Mouse (Mus musculus) stomach, embryonic 14.5 days (tissue): Measurements from ENCODE around the gene Dcaf17. TPM values are rescaled to one million over a fixed set of nuclear protein-coding genes. Genes with fewer than 3 reads are reported as not detected.

Experiments used
- ATAC-seq: fragments of 200-750 bp; cut with Nextera tagmentation; 2 replicates; pipeline ENCODE4 v1.8.0; 2017; ENCODE audit warnings: low read depth, moderate TSS enrichment; ENCODE audit not compliant: insufficient number of reproducible peaks, insufficient read depth, low FRiP score
- H3K27ac ChIP-seq: fragments of 300-500 bp; sonication (generic); 2 replicates; pipeline ENCODE4 v1.5.1; 2014; ENCODE audit warnings: mild to moderate bottlenecking, low read length, moderate library complexity, mixed read lengths
- H3K27me3 ChIP-seq: fragments of 300-500 bp; sonication (generic); 2 replicates; pipeline ENCODE4 v1.6.1; 2014; ENCODE audit warnings: low read length, control low read depth, mixed read lengths; ENCODE audit not compliant: control insufficient read depth, insufficient read depth
- H3K36me3 ChIP-seq: fragments of 300-500 bp; sonication (generic); 2 replicates; pipeline ENCODE4 v1.6.1; 2014; ENCODE audit warnings: mild to moderate bottlenecking, control low read depth, low read length, moderate library complexity, mixed read lengths; ENCODE audit not compliant: control insufficient read depth, insufficient read depth
- H3K4me1 ChIP-seq: fragments of 300-500 bp; sonication (generic); 2 replicates; pipeline ENCODE4 v1.6.1; 2014; ENCODE audit warnings: low read length, control low read depth, mixed read lengths; ENCODE audit not compliant: control insufficient read depth, insufficient read depth
- H3K4me2 ChIP-seq: fragments of 300-500 bp; sonication (generic); replicated peaks from 2 replicates; pipeline ENCODE4 v1.6.1; 2014; ENCODE audit warnings: low read depth, low read length, control low read depth
- H3K4me3 ChIP-seq: fragments of 300-500 bp; sonication (generic); 2 replicates; pipeline ENCODE4 v1.5.1; 2014; ENCODE audit warnings: low read depth, low read length, control low read depth
- H3K9ac ChIP-seq: fragments of 300-500 bp; sonication (generic); replicated peaks from 2 replicates; pipeline ENCODE4 v1.6.1; 2014; ENCODE audit warnings: low read depth, mild to moderate bottlenecking, control low read depth, low read length, moderate library complexity, mixed read lengths
- H3K9me3 ChIP-seq: fragments of 300-500 bp; sonication (generic); 2 replicates; pipeline ENCODE4 v1.6.1; 2016; ENCODE audit warnings: low read depth, low read length, control low read depth; ENCODE audit not compliant: control insufficient read depth
- WGBS: fragments of 180-500 bp; shearing (Covaris S2); extraction: QIAGEN DNeasy Blood & Tissue Kit; methylation state at CpG from one replicate; pipeline ENCODE4 v1.1.7; 2014; 5-methylcytosine and 5-hydroxymethylcytosine counted together
- polyA plus RNA-seq: library from polyadenylated mRNA; unstranded; fragments of >200 nt; fragmentation: Nextera tagmentation; extraction: Ambion mirVana; gene quantifications from 2 replicates; pipeline ENCODE4 v1.2.1, GENCODE M21; 2014

The Dcaf17 gene
- polyA plus RNA-seq, 1 experiment from 2014 or later = 40.8 TPM

DNA sequence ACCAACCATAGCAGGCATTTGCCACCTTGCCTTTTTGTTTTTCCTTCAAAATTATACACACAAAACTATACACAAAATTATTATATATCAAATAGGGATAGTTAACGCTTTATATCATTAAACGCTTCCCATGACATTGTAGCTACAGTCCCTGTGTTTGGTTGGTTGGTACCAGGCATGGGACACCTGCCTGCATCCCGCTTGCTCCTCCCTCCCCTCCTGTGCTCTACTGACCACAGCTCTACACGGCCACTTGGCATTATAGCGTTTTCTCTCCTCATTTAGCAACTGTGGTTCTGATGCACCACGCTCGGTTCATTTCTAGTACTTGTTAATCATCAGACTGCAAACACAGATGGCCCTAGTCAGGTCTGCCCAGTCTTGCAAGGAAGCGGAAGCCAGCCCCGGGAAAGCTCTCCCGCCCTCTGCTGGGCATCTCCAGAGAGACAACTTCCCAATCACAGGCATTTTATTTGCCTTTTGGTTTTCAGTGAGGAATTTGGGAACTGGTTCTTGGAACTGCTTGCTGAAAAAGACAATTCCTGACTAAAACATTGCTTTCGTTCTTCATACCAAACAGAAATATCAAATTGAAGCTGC, 15.5 kb upstream of the Dcaf17 start:
- no peak overlapping the region for H3K9ac ChIP-seq
- H3K4me1 ChIP-seq = 0 out of 2 replicates have a peak, but pooled peaks cover 3% of the 10 kb centered on the region
- H3K4me3 ChIP-seq = no peak overlapping the region
- no peaks in the 10 kb centered on the region for H3K9me3 ChIP-seq
- no peak for ATAC-seq
- no peaks in the 10 kb centered on the region for H3K36me3 ChIP-seq
- no peaks in the 10 kb centered on the region for H3K27me3 ChIP-seq
- no peak overlapping the region for H3K4me2 ChIP-seq
- H3K27ac ChIP-seq = no peak overlapping the region
- WGBS = 39% methylated on average over 11 of the region's 11 CpGs

DNA sequence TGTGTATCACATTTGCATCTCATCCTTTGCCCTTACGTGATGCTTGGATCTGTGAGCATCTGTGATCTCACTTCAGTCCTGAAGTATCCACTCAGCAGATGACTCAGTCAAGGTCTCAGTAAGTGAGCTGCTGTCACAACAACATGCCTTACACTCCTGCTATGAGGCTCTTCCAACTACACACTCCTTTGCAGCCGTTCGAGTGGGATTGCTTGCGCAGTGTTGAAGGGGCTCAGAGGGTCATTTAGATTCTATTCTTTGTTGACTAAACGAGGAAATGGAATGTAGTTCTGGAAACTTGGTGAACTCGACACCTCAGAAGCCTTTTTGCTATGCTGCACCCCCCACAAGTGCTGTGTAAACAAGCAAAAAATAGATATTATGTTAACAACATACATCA, 9.0 kb upstream of the Dcaf17 start:
- H3K9ac ChIP-seq = no peak overlapping the region
- no peak overlapping the region for H3K27ac ChIP-seq
- no peaks in the 10 kb centered on the region for H3K27me3 ChIP-seq
- no peak overlapping the region for H3K4me2 ChIP-seq
- ATAC-seq = no peak
- 49% methylated on average over 6 of the region's 6 CpGs for WGBS
- no peaks in the 10 kb centered on the region for H3K36me3 ChIP-seq
- H3K4me3 ChIP-seq = no peak overlapping the region
- H3K4me1 ChIP-seq = no peaks in the 10 kb centered on the region
- H3K9me3 ChIP-seq = no peaks in the 10 kb centered on the region

DNA sequence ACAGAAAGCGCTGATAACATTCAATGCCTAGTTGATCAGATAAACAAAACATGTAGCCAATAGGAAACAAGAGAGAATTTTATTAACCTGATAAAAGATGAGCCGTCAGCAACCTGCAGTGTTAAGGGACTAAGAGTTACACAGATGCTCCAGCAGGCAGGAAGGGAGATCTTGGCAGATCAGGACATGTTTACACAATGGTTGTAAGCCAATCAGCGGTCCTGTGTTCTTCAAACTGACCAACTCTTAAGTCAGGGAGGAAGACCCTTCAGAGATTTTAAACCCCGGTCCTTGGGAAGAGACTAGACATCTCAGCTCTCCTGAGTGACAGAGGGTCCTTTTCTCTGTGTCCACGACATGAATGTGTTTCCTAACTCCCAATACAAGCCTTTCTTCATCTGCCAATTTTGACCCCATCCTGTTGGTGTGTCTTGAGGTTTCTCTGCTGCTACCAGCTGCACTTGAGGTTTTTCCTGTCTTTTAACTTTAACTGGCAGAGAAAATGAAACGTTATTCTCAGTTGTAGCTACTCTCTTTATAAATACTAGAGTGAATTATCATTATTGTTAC, 8.3 kb upstream of the Dcaf17 start:
- no peaks in the 10 kb centered on the region for H3K36me3 ChIP-seq
- no peak for ATAC-seq
- no peak overlapping the region for H3K9ac ChIP-seq
- H3K27me3 ChIP-seq = no peaks in the 10 kb centered on the region
- no peaks in the 10 kb centered on the region for H3K4me1 ChIP-seq
- no peak overlapping the region for H3K4me2 ChIP-seq
- no peaks in the 10 kb centered on the region for H3K9me3 ChIP-seq
- no peak overlapping the region for H3K27ac ChIP-seq
- 42% methylated on average over 6 of the region's 6 CpGs for WGBS
- no peak overlapping the region for H3K4me3 ChIP-seq

- Histone ChIP-seq H3K36me3 (no peaks in the 10 kb centered on the region), H3K27ac (no peak overlapping the region), H3K4me3 (no peak overlapping the region), H3K27me3 (no peaks in the 10 kb centered on the region), H3K9me3 (no peaks in the 10 kb centered on the region), H3K4me2 (no peak overlapping the region), H3K9ac (no peak overlapping the region), H3K4me1 (no peaks in the 10 kb centered on the region)
- ATAC-seq = no peak
- 75% methylated on average over 12 of the region's 12 CpGs for WGBS
Observed at GRCm38 (mm10) chr2:71048896-71049295, 6.2 kb upstream of the Dcaf17 start.

- no peak for ATAC-seq
Observed at GRCm38 (mm10) chr2:71050511-71050910, 4.6 kb upstream of the Dcaf17 start.

DNA sequence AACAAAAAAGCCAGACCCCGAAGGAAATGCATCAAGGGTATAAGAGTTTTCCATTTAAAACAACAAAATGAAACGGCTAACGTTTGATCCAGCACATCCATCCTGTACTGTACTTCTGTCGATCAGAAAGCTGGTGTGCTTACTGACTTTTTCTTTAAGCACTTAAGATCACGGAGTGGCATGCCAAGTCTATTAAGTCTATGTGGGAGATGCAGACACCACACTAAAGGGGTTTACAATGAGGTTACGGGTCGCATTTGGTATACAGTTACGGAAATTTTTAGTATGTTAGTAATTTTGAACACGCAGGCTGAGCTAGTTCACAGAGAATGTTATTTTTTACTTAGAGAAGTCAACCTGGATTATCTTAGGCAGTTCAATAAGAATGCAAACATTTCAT, 412 bp upstream of the Dcaf17 start:
- Histone ChIP-seq H3K4me1 (peaks cover 4% of the 10 kb centered on the region; the same call in 1 of the 2 replicates), H3K4me3 (peak overlapping the region; percentile 85), H3K36me3 (peaks cover 10% of the 10 kb centered on the region; the same call in 1 of the 2 replicates), H3K27ac (no peak overlapping the region), H3K9ac (peak overlapping the region; percentile 63), H3K9me3 (no peaks in the 10 kb centered on the region), H3K27me3 (no peaks in the 10 kb centered on the region), H3K4me2 (peak overlapping the region; percentile 76)
- ATAC-seq = no peak
- 36% methylated on average over 9 of the region's 9 CpGs for WGBS

More at GRCm38 (mm10) chr2:71050511-71050910, 4.6 kb upstream of the Dcaf17 start:
- 88% methylated on average over 7 of the region's 7 CpGs for WGBS
- no peaks in the 10 kb centered on the region for H3K9me3 ChIP-seq
- no peak overlapping the region for H3K4me2 ChIP-seq
- H3K36me3 ChIP-seq = no peaks in the 10 kb centered on the region
- H3K27me3 ChIP-seq = no peaks in the 10 kb centered on the region
- H3K4me3 ChIP-seq = no peak overlapping the region
- peaks cover 4% of the 10 kb centered on the region; the same call in 1 of the 2 replicates for H3K4me1 ChIP-seq
- no peak overlapping the region for H3K27ac ChIP-seq
- H3K9ac ChIP-seq = no peak overlapping the region

DNA sequence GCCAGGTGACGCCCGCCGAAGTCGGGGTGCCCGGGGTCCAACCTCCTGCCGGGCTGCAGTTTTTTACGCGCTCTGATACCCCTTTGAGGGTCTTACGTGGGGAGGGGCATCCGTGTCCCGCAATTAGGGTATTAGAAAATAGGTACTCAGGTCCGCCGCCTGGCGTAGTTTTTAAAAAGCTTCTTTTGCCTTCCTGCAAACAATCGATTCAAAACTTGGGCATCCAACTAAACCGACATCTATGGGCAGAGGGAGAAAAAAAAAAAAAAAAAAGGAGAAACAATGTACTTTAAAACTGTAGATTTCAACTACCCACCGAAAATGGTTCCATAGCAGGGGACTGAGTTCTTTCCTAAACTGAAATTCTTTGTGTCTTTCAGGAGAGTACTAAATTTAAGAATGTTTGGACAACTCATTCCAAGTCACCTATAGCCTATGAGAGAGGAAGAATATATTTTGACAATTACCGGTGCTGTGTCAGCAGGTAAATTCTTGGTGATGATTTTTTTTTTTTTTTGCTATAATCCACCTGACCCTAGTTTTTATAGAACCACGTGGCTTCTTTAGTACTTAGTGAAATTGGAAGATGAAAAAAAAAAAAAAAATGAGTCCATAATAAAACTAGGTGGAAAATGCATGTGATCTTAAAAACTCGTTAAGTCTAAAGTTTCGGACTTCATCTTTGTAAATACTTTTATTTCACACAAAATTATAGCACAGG, 1.1 kb downstream of the Dcaf17 start:
- peak overlapping the region; percentile 58 for H3K4me2 ChIP-seq
- no peaks in the 10 kb centered on the region for H3K27me3 ChIP-seq
- H3K9me3 ChIP-seq = no peaks in the 10 kb centered on the region
- H3K36me3 ChIP-seq = peaks cover 13% of the 10 kb centered on the region; the same call in 1 of the 2 replicates
- WGBS = 11% methylated on average over 21 of the region's 21 CpGs
- ATAC-seq = no peak
- peak overlapping the region; percentile 93 for H3K27ac ChIP-seq
- peak overlapping the region; percentile 85 for H3K4me3 ChIP-seq
- peak overlapping the region; percentile 78 for H3K9ac ChIP-seq
- peaks cover 4% of the 10 kb centered on the region; the same call in 1 of the 2 replicates for H3K4me1 ChIP-seq

GRCm38 (mm10) chr2:71071601-71072000, 16.5 kb downstream of the Dcaf17 start:
- no peak for ATAC-seq
- Histone ChIP-seq H3K4me1 (no peaks in the 10 kb centered on the region), H3K9me3 (no peaks in the 10 kb centered on the region), H3K27me3 (no peaks in the 10 kb centered on the region), H3K4me3 (no peak overlapping the region), H3K27ac (no peak overlapping the region), H3K4me2 (no peak overlapping the region), H3K36me3 (no peaks in the 10 kb centered on the region), H3K9ac (no peak overlapping the region)
- 97% methylated on average over 4 of the region's 4 CpGs for WGBS
